Mouse (Mus musculus) R1 (cell line): ENCODE measurements at regions not wholly inside any gene's neighbourhood (a gene's known extent, or its start where the extent isn't known, plus 50 kb on each side); places are given as distances from the start of the nearest gene placed in this dataset.

Source experiments
- DNase-seq: peaks from one replicate; pipeline ENCODE4 v3.0.0-alpha.2; 2018; ENCODE audit warnings: low read depth, low spot score

DNA sequence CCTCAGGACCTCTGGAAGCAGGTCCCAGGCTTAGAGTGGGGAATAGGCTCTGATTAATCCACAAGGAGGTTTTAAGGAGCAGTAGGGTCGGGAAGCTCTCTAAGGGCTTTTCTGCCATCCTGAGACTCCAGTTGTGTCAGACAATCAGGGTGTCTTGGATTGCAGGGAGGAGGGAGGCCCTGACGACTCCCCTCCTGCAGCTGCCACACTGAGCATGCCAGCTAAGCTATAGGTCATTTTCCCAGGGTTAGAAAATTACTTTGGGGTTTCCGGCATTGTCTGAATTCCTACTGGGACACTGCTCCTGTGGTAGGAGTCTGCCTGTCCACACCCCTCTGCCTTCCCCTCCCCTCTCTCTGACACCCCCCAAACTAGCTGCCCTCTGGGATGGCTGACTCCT is 120.8 kb downstream of the Pja1 start:
- no peak for DNase-seq

DNA sequence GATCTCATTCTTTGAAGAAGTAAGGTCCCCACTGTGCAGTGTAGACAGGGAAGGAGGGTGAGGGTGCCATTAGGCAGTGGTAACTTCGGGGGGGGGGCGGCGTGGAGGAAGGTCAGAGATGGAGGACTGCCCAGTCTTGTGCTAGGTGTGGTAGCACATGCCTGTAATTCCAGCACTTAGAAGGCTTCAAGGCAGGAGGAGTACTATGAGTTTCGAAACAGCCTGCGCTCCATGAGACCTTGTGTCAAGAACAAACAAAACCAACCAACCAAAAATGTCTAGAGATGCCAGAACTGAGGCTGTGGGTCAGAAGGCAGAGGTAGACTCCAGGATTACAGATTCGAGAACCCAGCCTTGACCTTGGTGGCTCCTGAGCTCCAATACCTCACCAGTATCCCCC is 130.8 kb downstream of the Pja1 start:
- DNase-seq: no peak

DNA sequence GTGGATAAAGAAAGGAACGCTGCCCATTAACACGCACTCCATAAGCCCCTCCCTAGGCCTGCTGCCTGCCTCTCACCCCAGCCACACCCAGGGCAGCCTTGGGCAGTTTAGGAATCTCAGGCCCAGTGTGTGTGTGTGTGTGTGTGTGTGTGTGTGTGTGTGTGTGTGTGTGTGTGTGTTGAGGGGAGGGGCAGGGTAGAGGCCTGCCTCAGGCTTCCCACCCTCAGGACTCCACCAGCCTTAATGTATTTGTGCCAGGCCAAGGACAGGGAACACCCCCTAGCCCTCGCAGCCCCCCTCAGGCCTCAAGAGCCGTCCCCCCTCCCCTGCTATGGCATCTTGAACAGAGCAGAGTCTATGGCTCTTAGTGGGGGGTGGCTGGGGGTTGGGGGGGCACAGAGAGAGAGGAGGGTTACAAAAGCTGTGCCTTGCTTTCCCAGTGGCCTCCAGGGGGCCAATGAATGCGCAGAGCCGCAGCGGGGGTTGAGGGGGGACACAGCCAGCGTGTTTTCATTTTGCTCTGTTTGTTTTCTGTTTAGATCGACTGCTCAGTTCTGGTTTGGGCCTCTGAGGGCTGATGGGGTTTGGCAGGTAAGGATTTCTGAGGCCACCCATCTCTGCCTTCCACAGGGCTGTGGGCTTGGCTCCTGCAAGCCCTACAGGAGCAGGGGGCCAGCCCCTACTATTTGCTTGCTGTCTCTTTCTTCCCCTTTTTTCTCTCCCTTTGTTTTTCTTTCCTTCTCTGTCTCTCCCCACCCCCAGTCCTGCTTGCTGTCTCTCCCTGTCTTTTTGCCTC is 131.8 kb downstream of the Pja1 start:
- no peak for DNase-seq

DNA sequence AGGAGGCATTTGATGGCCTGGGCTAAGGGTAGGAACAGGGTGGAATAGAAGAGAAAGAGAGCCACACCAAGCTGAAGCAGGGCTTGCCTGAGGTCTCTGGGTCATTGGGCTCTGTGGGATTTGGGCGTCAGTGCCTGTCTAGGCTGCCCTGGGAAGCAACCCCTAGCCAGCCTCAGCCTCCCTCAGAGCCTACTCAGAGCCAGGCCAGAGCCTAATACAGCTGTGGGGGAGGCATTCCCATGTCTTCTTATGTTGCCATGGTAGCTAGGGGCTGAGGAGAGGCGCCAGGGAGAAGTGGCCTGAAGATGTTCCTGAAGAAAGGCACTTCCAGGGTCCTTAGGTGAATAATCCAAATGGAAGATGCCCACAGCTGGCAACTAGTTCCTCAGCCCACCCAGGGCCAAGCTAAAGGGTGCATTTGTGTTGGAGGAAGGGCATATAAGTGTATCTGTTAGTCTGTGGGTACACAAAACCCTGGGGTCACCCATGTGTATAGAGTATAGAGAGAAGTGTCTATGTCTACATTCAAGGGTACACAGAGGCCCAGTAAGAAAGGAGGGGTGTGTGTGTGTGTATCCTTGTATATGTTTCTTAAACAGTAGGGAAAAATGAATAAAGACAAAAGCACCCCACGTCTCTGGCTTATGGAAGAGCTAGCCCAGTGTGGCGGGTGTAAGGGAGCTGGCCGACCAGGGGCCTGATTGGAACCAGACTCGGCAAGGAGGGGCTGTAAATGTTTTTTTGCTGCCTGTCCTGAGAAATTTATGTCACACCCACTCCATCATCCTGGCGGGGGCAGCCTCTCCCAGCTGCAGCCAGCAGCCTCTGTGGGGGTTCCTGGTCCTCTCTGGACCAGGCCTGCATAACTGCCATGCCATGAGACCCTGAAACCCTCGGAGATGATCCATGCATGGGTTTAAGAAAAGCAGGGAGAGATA is 134.2 kb downstream of the Pja1 start:
- peak; percentile 31 for DNase-seq

DNA sequence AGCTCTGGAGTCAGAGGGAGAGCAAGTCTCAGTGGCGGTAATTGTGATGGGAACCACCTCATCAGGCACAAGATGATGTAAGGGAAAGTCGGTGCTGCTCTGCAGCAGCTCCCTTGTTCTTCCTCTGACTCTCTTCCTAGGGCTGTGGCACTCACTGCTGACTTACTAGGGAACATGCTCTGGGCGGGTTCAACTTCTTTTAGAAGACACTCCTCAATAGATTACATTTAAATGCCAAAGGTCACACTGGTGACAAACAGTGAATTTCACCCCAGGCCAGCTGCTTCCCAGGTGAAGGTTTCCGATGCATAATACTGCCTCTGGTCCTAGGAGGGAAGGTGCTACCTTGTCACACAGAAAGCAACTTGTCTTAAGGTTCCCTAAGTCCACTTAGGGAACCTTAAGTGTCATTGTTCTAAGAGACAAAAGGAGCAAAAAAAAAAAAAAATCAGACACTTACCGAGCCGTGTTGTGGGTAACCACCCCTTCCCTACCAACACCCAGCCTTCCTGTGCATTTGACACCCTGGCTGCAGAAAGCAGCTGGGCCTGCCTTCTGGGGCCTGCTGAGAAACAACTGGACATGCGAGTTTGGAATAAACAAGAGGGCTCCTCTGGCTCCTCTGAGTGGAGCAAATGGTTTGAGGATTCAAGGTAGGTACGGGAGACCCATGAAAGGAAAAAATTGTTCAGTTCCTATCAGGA is 135.0 kb downstream of the Pja1 start:
- DNase-seq: peak; percentile 35

DNA sequence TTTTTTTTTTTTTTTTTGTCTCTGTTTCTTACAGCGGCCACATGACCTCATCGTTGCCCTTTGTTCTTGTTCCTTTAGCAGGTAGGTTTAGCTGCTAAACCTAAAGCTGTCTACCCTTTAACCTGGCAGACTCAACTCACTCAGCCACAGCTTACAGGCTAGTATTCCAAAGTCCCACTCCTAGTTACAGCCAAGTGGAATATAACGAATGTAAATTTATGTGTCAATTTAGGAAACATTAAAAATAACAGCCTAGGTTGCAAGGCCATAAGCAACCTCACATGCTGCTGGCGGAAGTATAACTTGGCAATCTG is 138.7 kb downstream of the Pja1 start:
- no peak for DNase-seq

DNA sequence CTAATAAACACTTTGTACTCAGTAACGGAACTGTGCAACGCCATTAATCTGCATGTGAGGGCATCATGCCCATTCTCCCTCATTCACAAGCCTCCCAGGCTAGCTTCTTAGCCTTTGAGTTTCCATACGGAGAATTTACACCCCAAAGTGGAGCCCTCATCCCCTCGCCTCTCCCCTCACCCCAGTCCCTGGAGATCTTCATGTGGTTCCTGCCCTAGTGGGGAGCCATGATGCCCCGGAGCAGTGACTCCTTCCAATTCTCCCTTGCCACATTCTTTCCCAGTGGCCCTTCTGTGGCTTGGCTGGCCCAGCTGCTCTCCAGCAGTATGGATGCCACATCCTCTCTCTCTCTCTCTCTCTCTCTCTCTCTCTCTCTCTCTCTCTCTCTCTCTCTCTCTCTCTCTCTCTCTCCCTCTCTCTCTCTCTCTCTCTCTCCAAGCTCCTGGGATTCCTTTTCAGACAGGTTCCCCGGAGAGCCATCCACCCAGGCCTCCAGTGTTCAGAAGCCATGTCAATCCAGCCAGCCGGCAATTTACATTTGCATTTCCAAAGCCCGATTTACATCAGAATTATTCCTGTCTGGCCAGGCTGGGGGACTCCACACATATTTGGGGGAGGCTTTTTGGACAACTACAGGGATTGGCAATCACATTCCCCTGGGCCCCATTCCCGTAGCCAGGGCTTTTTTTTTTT is 139.2 kb downstream of the Pja1 start:
- DNase-seq: peak; percentile 91

DNA sequence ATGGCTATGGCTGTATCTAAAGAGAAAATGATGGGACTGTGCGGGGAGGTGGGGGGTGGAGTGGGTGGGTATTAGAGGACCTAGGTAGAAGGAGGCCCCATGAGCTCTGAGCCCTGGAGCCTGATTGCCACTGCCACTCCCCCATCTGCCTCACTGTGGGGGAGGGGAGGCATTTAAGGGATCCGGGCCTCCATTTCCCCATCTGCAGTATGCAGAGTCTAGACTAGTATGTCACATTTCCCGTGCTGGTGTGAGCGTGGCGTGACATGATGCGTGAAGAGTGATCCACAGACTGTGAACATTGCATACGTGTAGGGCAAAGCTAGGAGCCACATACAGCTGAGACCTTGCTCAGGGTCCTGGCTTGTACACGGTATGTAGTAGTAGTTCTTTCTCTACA is 140.7 kb downstream of the Pja1 start:
- DNase-seq: no peak

DNA sequence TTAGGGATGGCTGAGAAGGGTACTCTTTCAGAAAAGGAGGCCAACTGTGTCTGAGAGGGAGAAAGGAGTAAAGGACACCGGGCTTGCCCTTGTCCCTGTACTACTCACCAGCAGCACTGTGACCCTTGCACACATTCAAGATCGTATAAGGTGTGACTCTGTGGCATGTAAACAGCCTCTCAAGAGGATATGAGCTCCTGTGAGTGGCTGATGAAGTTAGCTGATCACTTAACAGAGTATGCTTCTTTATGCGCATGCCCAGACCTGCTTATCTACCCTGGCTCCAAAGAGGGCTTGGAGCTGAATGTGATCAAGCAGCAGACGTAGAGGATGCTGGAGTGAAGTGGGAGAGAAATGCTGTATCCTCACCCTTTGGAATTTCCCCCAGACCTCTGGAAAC is 142.5 kb downstream of the Pja1 start:
- no peak for DNase-seq

DNA sequence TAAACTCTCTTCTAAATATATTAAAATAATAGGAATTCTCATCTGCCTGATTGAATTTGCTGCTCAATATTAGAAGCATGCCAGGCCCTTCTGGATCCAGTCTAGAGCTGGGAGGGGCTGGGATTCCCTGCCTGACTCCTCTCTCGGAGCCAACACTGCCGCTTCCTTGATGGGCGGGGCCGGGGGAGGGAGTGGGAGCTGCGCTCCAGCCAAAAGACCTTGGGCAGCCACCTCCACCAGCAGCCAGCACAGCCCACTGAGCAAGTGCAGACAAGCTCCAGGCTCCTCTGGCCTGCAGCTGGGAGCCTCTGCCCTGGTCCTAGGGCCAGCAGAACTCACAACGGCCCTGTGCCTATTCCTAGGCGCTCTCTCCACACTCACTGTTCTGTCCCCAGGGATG is 144.9 kb downstream of the Pja1 start:
- peak; percentile 51 for DNase-seq

DNA sequence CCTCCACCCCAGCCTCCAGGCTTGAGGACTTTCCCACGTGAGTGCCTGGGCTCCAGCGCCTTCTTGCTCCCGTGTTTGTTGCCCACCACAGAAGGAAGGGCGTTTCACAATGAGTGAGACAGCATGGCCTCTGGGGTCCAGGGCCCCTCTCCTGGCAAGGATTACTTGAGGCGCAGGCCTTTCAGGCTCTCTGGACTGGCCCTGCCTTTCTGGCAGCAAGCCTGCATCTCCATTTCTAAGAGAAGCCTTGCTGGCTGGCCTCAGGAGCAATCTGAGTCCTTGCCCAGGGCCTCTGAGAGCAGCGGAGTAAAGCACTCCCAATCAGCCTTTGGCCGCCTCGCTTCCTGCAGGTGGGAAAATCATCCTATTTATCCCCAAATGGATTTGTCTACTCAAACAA is 145.6 kb downstream of the Pja1 start:
- DNase-seq: no peak

DNA sequence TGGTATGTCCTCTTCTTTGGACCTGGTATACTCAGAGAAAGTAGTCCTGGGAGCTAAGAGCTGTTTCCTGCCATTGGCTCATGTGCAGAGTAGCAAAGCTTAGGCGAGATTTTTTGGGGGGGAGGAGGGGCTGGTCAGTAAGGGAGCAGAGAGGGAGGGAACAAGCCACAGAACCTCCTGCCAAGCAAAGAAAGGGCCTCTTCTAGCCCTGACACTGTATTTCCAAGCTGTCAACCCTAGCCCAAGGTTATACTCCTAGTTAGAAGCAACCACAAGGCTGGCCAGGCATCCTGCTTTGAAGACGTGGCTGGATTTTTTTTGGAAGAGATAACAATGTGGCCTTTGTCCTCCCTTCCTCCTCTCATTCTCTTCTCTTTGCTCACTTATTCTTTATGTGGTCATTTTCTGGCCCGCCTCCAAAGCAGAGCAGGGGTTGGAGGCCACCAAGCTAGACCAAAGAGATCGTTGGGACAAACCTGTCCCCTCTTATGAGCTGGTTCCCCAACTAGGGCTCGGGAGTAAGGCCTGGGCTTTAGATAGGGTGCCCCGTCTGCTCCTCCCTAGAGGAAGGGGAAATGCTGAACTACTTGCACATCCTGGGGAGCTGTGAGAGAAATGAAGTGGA is 146.4 kb downstream of the Pja1 start:
- DNase-seq: no peak

DNA sequence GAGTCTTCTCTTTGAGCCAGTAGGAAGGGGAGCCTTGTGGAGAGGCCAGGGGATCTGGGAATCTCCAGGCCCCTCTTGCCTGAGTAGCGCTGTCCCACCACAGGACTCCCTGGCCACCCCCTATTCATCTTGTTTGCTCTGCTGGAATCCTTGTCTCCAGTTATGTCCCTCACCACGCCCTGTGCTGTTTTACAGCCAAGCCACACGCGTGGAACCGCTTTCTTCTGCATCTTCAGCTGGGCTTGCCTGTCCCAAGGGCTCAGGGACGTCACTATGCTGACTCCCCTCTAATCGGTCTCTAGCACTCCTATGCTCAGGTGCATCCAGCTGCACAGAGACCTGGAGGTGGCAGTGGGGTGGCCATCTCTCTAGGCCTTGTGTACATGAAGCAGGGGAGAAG is 151.3 kb downstream of the Pja1 start:
- DNase-seq: no peak

DNA sequence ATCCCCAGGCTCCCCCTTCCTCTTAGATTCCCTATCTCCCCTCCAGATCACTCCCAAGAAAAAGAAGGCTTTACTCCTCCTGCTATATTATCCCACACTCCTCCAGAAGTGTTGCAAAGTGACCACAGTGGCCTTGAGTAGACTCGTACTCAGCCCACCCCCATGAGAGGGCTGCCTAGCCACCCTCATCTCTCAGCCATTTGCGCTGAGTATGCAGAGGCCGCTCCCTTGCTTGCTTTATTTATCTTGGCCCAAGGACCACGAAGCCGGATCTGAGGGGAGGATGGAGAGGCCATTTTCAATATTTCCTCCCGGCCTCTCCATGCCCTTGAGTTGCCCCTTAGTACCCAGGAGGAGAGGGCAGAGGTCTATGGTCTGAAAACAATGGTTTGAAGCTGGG is 151.9 kb downstream of the Pja1 start:
- DNase-seq: no peak

DNA sequence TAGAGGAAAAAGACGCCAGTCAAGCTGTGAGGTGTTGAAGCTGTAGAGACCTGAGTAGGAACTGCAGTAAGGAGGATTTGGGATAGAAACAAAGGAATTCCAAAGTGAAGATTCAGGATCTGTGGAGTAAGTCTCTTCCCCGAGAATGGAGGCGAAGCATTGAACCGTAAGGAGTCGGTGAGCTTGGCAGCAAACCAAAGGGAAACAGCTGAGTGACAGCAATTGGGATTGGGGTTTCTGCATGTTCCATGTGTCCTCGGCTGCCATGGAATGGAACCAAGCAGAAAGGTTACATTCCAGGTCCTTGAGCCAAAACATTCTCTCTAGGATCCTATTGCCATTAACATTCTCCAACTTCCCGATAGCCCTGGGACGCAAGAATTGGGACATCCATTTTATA is 152.9 kb downstream of the Pja1 start:
- DNase-seq: no peak

DNA sequence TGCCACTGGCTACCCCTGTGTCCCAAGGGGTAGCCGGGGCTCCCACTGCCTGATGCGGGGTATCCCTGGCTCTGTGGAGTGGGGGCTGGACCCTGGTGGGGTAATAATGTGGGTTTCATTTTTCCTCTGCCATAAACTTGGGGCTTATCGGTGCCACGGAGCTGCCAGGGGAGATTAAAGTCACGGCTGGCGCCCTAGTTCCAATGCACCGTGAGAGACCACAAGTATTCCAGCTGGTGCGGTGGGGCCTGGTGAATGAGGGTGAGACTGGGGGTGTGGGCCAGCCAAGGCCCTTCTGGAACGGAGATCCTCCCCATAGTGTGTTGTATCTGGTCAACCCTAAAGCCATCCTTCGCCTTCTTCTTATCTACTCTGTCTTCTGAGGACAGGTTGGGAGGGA is 153.3 kb downstream of the Pja1 start:
- DNase-seq: no peak

DNA sequence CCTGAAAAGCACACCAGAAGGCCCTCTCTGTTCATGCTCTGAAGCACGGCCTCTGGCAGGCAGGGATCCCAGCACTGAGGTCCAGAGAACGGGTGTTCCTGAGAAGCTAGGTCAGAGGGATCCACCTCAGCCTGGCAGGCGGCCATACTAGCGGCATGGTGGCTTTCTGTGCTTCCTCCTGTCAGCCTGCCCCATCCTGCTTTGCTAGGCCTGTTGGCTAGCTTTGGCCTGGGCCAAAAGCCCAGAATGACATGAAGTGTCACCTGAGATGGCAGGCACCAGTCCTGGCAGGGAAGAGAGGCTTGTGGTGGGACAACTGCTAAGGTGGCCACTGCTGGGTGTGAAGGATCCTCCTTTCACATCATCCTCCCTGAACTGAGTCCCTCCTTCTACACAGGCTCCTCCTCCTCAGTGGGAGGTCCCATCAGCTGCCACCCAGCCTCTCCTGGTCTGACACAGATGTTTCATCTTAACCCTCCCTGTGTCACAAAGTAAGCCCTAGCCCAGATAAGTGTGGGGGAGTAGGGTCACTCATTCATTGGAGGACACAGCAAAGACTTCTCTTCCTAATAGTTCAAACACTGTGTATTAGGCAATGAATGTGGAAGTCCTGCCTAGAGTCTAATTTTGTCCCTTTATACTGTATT is 154.5 kb downstream of the Pja1 start:
- DNase-seq: no peak

DNA sequence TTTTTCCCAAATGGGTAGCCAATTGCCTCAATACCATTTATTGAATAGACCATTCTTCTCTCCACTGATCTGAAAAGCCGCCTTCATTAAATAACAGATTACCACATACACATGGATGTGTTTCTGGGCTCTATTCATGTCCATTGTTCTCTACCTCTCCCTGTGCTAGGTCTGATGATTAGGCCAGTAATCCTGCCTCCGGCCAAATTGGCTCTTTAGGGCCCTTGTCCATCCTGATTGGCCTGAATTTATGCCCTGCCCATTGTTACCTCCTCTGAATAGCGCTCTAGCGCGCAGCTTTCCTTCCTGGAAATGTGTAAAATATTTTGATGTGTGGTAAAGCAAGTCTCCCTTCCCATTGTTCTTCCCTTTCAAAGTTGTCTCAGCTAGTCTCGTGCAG is 163.2 kb downstream of the Efnb1 start:
- peak; percentile 2 for DNase-seq

DNA sequence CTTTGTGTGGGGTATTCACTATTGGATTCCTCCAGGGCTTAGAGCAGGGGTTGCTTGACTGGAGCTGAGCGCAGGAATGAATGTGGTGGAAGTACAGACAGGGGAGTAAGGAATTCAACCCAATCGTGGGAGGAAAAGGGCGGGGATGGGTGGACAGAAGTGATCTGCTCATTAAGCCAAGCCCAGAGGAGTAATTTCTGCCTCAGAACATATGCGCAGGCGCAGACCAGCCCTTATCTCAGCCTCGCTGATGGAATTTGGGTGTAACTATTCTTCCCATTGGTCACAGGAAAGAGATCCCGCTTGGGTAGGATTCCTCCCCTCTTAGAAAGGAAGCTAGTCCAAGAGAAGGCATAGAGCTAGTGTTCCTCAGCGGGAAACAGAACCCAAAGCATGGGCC is 158.8 kb downstream of the Efnb1 start:
- peak; percentile 40 for DNase-seq

DNA sequence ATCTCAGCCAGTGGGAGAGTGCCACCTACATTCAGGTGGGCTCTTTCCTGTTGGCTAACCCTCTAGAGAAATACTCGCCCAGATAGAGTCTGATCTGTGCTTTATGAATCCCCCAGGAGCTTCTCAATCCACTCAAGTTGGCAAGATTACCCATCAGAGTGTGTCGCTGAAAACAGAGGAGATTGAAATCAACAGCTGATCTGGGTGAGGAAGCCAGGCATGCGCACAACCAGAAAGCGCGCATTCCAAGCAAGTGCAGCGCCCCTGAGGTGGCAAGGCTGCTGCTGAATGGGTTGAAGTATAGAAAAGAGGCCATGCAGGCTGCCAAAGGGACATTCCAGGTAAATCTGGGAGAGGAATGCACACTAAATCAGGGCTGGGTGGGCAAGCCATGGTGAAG is 158.0 kb downstream of the Efnb1 start:
- no peak for DNase-seq

DNA sequence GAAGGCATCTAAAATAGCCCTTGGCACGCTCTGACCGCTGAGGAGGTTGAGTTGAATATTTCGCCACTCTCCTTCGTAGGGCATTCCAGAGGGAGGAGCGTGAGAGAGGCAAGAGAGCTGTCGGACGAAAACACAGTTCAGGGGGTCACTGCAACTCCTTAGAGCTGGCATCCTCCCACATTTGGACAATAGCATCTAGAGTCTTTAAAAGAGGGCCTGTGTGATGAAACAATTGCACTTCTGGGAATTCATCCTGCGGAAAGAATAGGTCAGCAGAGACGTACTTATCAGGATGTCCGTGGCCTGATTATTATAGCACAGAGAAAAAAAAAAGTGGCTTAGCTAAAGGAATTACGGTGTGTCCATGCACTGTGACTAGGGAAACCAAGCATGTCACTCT is 156.8 kb downstream of the Efnb1 start:
- DNase-seq: no peak
